Mouse (Mus musculus): ENCODE data around the gene Ndel1. TPM values are rescaled to one million over a fixed set of nuclear protein-coding genes. Genes with fewer than 3 reads are reported as not detected.

Ndel1 gene
- total and polyA plus RNA-seq, 3 experiments, result 45.5 to 63.7 (median 60.4) TPM

GRCm38 (mm10) chr11:68906461-68906790 lies 34.8 kb upstream of the Ndel1 start:
- no peak for TF ChIP-seq EP300 (IDR thresholded peaks at IDR 0.05; ENCODE audit: insufficient read depth, low read depth, low read length)
- no peak for TF ChIP-seq POLR2A (IDR thresholded peaks at IDR 0.05; ENCODE audit: insufficient read depth, low read depth, low read length)
- no peak for TF ChIP-seq CTCF (IDR thresholded peaks at IDR 0.05)
- DNase-seq, result no peak
- no peaks in the 10 kb centered on the region for H3K27me3 ChIP-seq (ENCODE audit: control insufficient read depth, insufficient read depth, low read length)
- peaks cover 17% of the 10 kb centered on the region for H3K36me3 ChIP-seq (ENCODE audit: control insufficient read depth, insufficient read depth, low read length)
- H3K4me3 ChIP-seq, result no peak overlapping the region
- H3K9ac ChIP-seq (ENCODE audit: low read depth, low read length), result no peak overlapping the region
- peak overlapping the region; percentile 48 for H3K27ac ChIP-seq
- intact Hi-C loops (cut with DNase I), result loop anchor here (1.0 kb wide), 1 partner anchor 76 kb away; no protein-coding TSS in a partner anchor
- peaks cover 14% of the 10 kb centered on the region for H3K4me1 ChIP-seq (ENCODE audit: control insufficient read depth, insufficient read depth, low read length)
- H3K79me2 ChIP-seq (replicated peaks; ENCODE audit: control insufficient read depth, insufficient read depth, low read length), result no peaks in the 10 kb centered on the region
- 40% methylated on average over 4 of the region's 4 CpGs for WGBS

- H3K4me3 ChIP-seq, result no peak overlapping the region
- H3K27me3 ChIP-seq (ENCODE audit: control insufficient read depth, insufficient read depth, low read length), result no peaks in the 10 kb centered on the region
- TF ChIP-seq CTCF (IDR thresholded peaks at IDR 0.05) (no peak), EP300 (IDR thresholded peaks at IDR 0.05; ENCODE audit: insufficient read depth, low read depth, low read length) (no peak), POLR2A (IDR thresholded peaks at IDR 0.05; ENCODE audit: insufficient read depth, low read depth, low read length) (no peak; the same call in 1 of the 2 replicates)
- H3K4me1 ChIP-seq (ENCODE audit: control insufficient read depth, insufficient read depth, low read length), result peaks cover 11% of the 10 kb centered on the region
- H3K27ac ChIP-seq, result no peak overlapping the region
- no peak overlapping the region for H3K9ac ChIP-seq (ENCODE audit: low read depth, low read length)
- peaks cover 17% of the 10 kb centered on the region for H3K36me3 ChIP-seq (ENCODE audit: control insufficient read depth, insufficient read depth, low read length)
- DNase-seq, result no peak
- H3K79me2 ChIP-seq (replicated peaks; ENCODE audit: control insufficient read depth, insufficient read depth, low read length), result no peaks in the 10 kb centered on the region
- intact Hi-C loops (cut with DNase I), result loop anchor here (1.0 to 2.0 kb wide), 3 partner anchors 51 to 131 kb away; partner anchors contain the start of gene Arhgef15
- 87% methylated on average over 9 of the region's 9 CpGs for WGBS
Measured at GRCm38 (mm10) chr11:68905665-68906460, 34.2 kb upstream of the Ndel1 start.

GRCm38 (mm10) chr11:68905138-68905531 lies 33.5 kb upstream of the Ndel1 start:
- Histone ChIP-seq H3K9ac (ENCODE audit: low read depth, low read length) (peak overlapping the region; percentile 28; the same call in 1 of the 2 replicates), H3K4me1 (ENCODE audit: control insufficient read depth, insufficient read depth, low read length) (peaks cover 11% of the 10 kb centered on the region), H3K4me3 (no peak overlapping the region), H3K27ac (no peak overlapping the region), H3K79me2 (replicated peaks; ENCODE audit: control insufficient read depth, insufficient read depth, low read length) (no peaks in the 10 kb centered on the region), H3K27me3 (ENCODE audit: control insufficient read depth, insufficient read depth, low read length) (no peaks in the 10 kb centered on the region), H3K36me3 (ENCODE audit: control insufficient read depth, insufficient read depth, low read length) (peaks cover 17% of the 10 kb centered on the region)
- TF ChIP-seq POLR2A (IDR thresholded peaks at IDR 0.05; ENCODE audit: insufficient read depth, low read depth, low read length) (no peak), CTCF (IDR thresholded peaks at IDR 0.05) (no peak), EP300 (IDR thresholded peaks at IDR 0.05; ENCODE audit: insufficient read depth, low read depth, low read length) (no peak)
- 65% methylated on average over 3 of the region's 3 CpGs for WGBS
- intact Hi-C loops (cut with DNase I), result loop anchor here (2.0 kb wide), 2 partner anchors 52 to 132 kb away; partner anchors contain the start of gene Arhgef15
- DNase-seq, result no peak

GRCm38 (mm10) chr11:68904375-68905137 lies 32.9 kb upstream of the Ndel1 start:
- intact Hi-C loops (cut with DNase I), result loop anchor here (1.0 to 2.0 kb wide), 3 partner anchors 52 to 132 kb away; partner anchors contain the start of gene Arhgef15
- peak; percentile 69 to 77 for DNase-seq
- no peak overlapping the region for H3K9ac ChIP-seq (ENCODE audit: low read depth, low read length)
- TF ChIP-seq EP300 (IDR thresholded peaks at IDR 0.05; ENCODE audit: insufficient read depth, low read depth, low read length), result 0 out of 2 replicates have a peak, but pooled peaks have one; percentile 53
- TF ChIP-seq CTCF (IDR thresholded peaks at IDR 0.05), result peak; percentile 96
- no peak for TF ChIP-seq POLR2A (IDR thresholded peaks at IDR 0.05; ENCODE audit: insufficient read depth, low read depth, low read length)
- peaks cover 17% of the 10 kb centered on the region for H3K36me3 ChIP-seq (ENCODE audit: control insufficient read depth, insufficient read depth, low read length)
- H3K4me1 ChIP-seq (ENCODE audit: control insufficient read depth, insufficient read depth, low read length), result peaks cover 11% of the 10 kb centered on the region
- no peaks in the 10 kb centered on the region for H3K79me2 ChIP-seq (replicated peaks; ENCODE audit: control insufficient read depth, insufficient read depth, low read length)
- H3K27me3 ChIP-seq (ENCODE audit: control insufficient read depth, insufficient read depth, low read length), result no peaks in the 10 kb centered on the region
- H3K27ac ChIP-seq, result no peak overlapping the region
- H3K4me3 ChIP-seq, result no peak overlapping the region
- 71% methylated on average over 8 of the region's 8 CpGs for WGBS

DNA sequence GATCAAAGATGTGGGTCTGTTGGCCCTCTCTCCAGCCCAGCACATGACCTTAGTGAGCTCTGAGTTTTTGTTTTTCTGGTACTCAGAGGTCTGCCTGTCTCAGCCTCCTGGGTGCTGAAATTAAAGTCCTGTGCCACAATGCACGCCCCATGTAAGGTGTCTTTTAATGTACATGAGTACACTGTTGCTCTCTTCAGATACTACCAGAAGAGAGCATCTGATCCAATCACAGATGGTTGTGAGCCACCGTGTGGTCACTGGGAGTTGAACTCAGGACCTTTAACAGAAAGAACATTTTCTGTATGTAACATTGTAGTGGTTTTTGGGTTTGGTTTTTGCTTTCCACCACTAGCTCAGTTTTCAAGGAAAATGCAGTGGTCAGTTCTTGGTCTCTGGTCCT lies 32.1 kb upstream of the Ndel1 start:
- 76% methylated on average over 2 of the region's 2 CpGs for WGBS
- peaks cover 17% of the 10 kb centered on the region for H3K36me3 ChIP-seq (ENCODE audit: control insufficient read depth, insufficient read depth, low read length)
- no peak overlapping the region for H3K4me3 ChIP-seq
- H3K27me3 ChIP-seq (ENCODE audit: control insufficient read depth, insufficient read depth, low read length), result no peaks in the 10 kb centered on the region
- H3K4me1 ChIP-seq (ENCODE audit: control insufficient read depth, insufficient read depth, low read length), result peaks cover 9% of the 10 kb centered on the region
- no peak overlapping the region for H3K9ac ChIP-seq (ENCODE audit: low read depth, low read length)
- intact Hi-C loops (cut with DNase I), result loop anchor here (1.0 to 2.0 kb wide), 3 partner anchors 53 to 133 kb away; partner anchors contain the start of gene Arhgef15
- no peak for TF ChIP-seq CTCF (IDR thresholded peaks at IDR 0.05)
- TF ChIP-seq POLR2A (IDR thresholded peaks at IDR 0.05; ENCODE audit: insufficient read depth, low read depth, low read length), result no peak
- no peak for TF ChIP-seq EP300 (IDR thresholded peaks at IDR 0.05; ENCODE audit: insufficient read depth, low read depth, low read length)
- no peak for DNase-seq
- no peak overlapping the region for H3K27ac ChIP-seq
- no peaks in the 10 kb centered on the region for H3K79me2 ChIP-seq (replicated peaks; ENCODE audit: control insufficient read depth, insufficient read depth, low read length)

All from heart, adult 2 months (tissue).